Mouse (Mus musculus): ENCODE results near the gene Olfr700. TPM values are rescaled to one million over a fixed set of nuclear protein-coding genes. Genes with fewer than 3 reads are reported as not detected.
"Not testable (repeated sequence)": the region's sequence is repeated elsewhere in the genome, so short reads cannot be mapped to it uniquely, and the experiment has no call there.

Olfr700 gene
- not detected in 2 replicates for polyA plus RNA-seq (2012; ENCODE audit: insufficient read depth, insufficient read length, missing spikeins)

- Histone ChIP-seq H3K4me3 (ENCODE audit: insufficient read depth, low read depth, low read length) (no peak within 1 kb of the TSS), H3K27ac (replicated peaks; ENCODE audit: low read depth, low read length) (no peak within 1 kb of the TSS), H3K4me1 (ENCODE audit: control insufficient read depth, insufficient read depth, insufficient read length, low read length) (no peaks in the 10 kb centered on the region)
These were observed at the start of gene Olfr700 for GRCm38 (mm10) chr7:106808734-106809133. Gene Olfr700, minus strand, starts transcription at chr7:106808834.

GRCm38 (mm10) chr7:106843060-106843459 is 34.4 kb upstream of the Olfr700 start, which contains the start of gene Olfr703:
Gene Olfr703, plus strand, starts transcription at chr7:106843360.
- no peak within 1 kb of the TSS for H3K4me3 ChIP-seq (ENCODE audit: insufficient read depth, low read depth, low read length)
- H3K4me1 ChIP-seq (ENCODE audit: control insufficient read depth, insufficient read depth, insufficient read length, low read length), result no peaks in the 10 kb centered on the region
- no peak within 1 kb of the TSS for H3K27ac ChIP-seq (replicated peaks; ENCODE audit: low read depth, low read length)

GRCm38 (mm10) chr7:106833793-106834192 is 25.2 kb upstream of the Olfr700 start, which contains the start of gene Olfr702:
Gene Olfr702, minus strand, starts transcription at chr7:106833893.
- no peaks in the 10 kb centered on the region for H3K4me1 ChIP-seq (ENCODE audit: control insufficient read depth, insufficient read depth, insufficient read length, low read length)

GRCm38 (mm10) chr7:106818414-106818813 is 9.8 kb upstream of the Olfr700 start:
- no peaks in the 10 kb centered on the region for H3K4me1 ChIP-seq (ENCODE audit: control insufficient read depth, insufficient read depth, insufficient read length, low read length)
- no peak overlapping the region for H3K27ac ChIP-seq (replicated peaks; ENCODE audit: low read depth, low read length)
- no peak overlapping the region for H3K4me3 ChIP-seq (ENCODE audit: insufficient read depth, low read depth, low read length)

More at GRCm38 (mm10) chr7:106833793-106834192, 25.2 kb upstream of the Olfr700 start, which contains the start of gene Olfr702:
- Histone ChIP-seq H3K27ac (replicated peaks; ENCODE audit: low read depth, low read length) (no peak within 1 kb of the TSS), H3K4me3 (ENCODE audit: insufficient read depth, low read depth, low read length) (no peak within 1 kb of the TSS)

GRCm38 (mm10) chr7:106815775-106816174 is 7.1 kb upstream of the Olfr700 start:
- Histone ChIP-seq H3K27ac (replicated peaks; ENCODE audit: low read depth, low read length) (no peak overlapping the region), H3K4me3 (ENCODE audit: insufficient read depth, low read depth, low read length) (no peak overlapping the region), H3K4me1 (ENCODE audit: control insufficient read depth, insufficient read depth, insufficient read length, low read length) (no peaks in the 10 kb centered on the region)

- Histone ChIP-seq H3K27ac (replicated peaks; ENCODE audit: low read depth, low read length) (no peak within 1 kb of the TSS), H3K4me1 (ENCODE audit: control insufficient read depth, insufficient read depth, insufficient read length, low read length) (no peaks in the 10 kb centered on the region), H3K4me3 (ENCODE audit: insufficient read depth, low read depth, low read length) (no peak within 1 kb of the TSS)
These were observed 5.2 kb upstream of the Olfr700 start, which contains the start of gene Olfr701 for GRCm38 (mm10) chr7:106813829-106814228. Gene Olfr701, plus strand, starts transcription at chr7:106814129.

- Histone ChIP-seq H3K27ac (replicated peaks; ENCODE audit: low read depth, low read length) (no peak within 1 kb of the TSS), H3K4me3 (ENCODE audit: insufficient read depth, low read depth, low read length) (no peak within 1 kb of the TSS), H3K4me1 (ENCODE audit: control insufficient read depth, insufficient read depth, insufficient read length, low read length) (no peaks in the 10 kb centered on the region)
These were observed 15.5 kb downstream of the Olfr700 start, which contains the start of gene Olfr699 for GRCm38 (mm10) chr7:106793098-106793497. Gene Olfr699, minus strand, starts transcription at chr7:106793198.

- Histone ChIP-seq H3K4me1 (ENCODE audit: control insufficient read depth, insufficient read depth, insufficient read length, low read length) (no peaks in the 10 kb centered on the region), H3K27ac (replicated peaks; ENCODE audit: low read depth, low read length) (no peak overlapping the region)
These were observed 20.3 kb downstream of the Olfr700 start for GRCm38 (mm10) chr7:106788330-106788729.

GRCm38 (mm10) chr7:106761008-106761407 is 47.6 kb downstream of the Olfr700 start:
- H3K4me1 ChIP-seq (ENCODE audit: control insufficient read depth, insufficient read depth, insufficient read length, low read length); H3K27ac ChIP-seq (replicated peaks; ENCODE audit: low read depth, low read length): not testable (repeated sequence)

More at GRCm38 (mm10) chr7:106788330-106788729, 20.3 kb downstream of the Olfr700 start:
- no peak overlapping the region for H3K4me3 ChIP-seq (ENCODE audit: insufficient read depth, low read depth, low read length)

GRCm38 (mm10) chr7:106758800-106759199 is 49.8 kb downstream of the Olfr700 start:
- no peaks in the 10 kb centered on the region for H3K4me1 ChIP-seq (ENCODE audit: control insufficient read depth, insufficient read depth, insufficient read length, low read length)
- no peak overlapping the region for H3K4me3 ChIP-seq (ENCODE audit: insufficient read depth, low read depth, low read length)
- no peak overlapping the region for H3K27ac ChIP-seq (replicated peaks; ENCODE audit: low read depth, low read length)

More at GRCm38 (mm10) chr7:106761008-106761407, 47.6 kb downstream of the Olfr700 start:
- not testable (repeated sequence) for H3K4me3 ChIP-seq (ENCODE audit: insufficient read depth, low read depth, low read length)

Other genes starting within 250 kb of the Olfr700 start
- gene Olfr693, start 128.2 kb downstream of the Olfr700 start, polyA plus RNA-seq (2012; ENCODE audit: insufficient read depth, insufficient read length, missing spikeins), result not detected in 2 replicates
- not detected in 2 replicates for gene Olfr694, start 117.0 kb downstream of the Olfr700 start, polyA plus RNA-seq (2012; ENCODE audit: insufficient read depth, insufficient read length, missing spikeins)
- gene Olfr695, start 92.4 kb downstream of the Olfr700 start, polyA plus RNA-seq (2012; ENCODE audit: insufficient read depth, insufficient read length, missing spikeins), result not detected in 2 replicates
- not detected in 2 replicates for gene Olfr697, start 66.4 kb downstream of the Olfr700 start, polyA plus RNA-seq (2012; ENCODE audit: insufficient read depth, insufficient read length, missing spikeins)
- not detected in 2 replicates for gene Olfr698, start 53.4 kb downstream of the Olfr700 start, polyA plus RNA-seq (2012; ENCODE audit: insufficient read depth, insufficient read length, missing spikeins)
- gene Olfr699, start 15.6 kb downstream of the Olfr700 start, polyA plus RNA-seq (2012; ENCODE audit: insufficient read depth, insufficient read length, missing spikeins), result not detected in 2 replicates
- not detected in 2 replicates for gene Olfr701, start 5.3 kb upstream of the Olfr700 start, polyA plus RNA-seq (2012; ENCODE audit: insufficient read depth, insufficient read length, missing spikeins)
- not detected in 2 replicates for gene Olfr702, start 25.1 kb upstream of the Olfr700 start, polyA plus RNA-seq (2012; ENCODE audit: insufficient read depth, insufficient read length, missing spikeins)
- not detected in 2 replicates for gene Olfr703, start 34.5 kb upstream of the Olfr700 start, polyA plus RNA-seq (2012; ENCODE audit: insufficient read depth, insufficient read length, missing spikeins)
- not detected in 2 replicates for gene Olfr704, start 54.4 kb upstream of the Olfr700 start, polyA plus RNA-seq (2012; ENCODE audit: insufficient read depth, insufficient read length, missing spikeins)
- gene Olfr705, start 68.1 kb upstream of the Olfr700 start, polyA plus RNA-seq (2012; ENCODE audit: insufficient read depth, insufficient read length, missing spikeins), result not detected in 2 replicates
- gene Olfr706, start 79.3 kb upstream of the Olfr700 start, polyA plus RNA-seq (2012; ENCODE audit: insufficient read depth, insufficient read length, missing spikeins), result not detected in 2 replicates
- gene Olfr707, start 92.4 kb upstream of the Olfr700 start, polyA plus RNA-seq (2012; ENCODE audit: insufficient read depth, insufficient read length, missing spikeins), result not detected in 2 replicates
- gene Olfr1532-ps1, start 99.2 kb upstream of the Olfr700 start, polyA plus RNA-seq (2012; ENCODE audit: insufficient read depth, insufficient read length, missing spikeins), result not detected in 2 replicates
- not detected in 2 replicates for gene Olfr709-ps1, start 123.4 kb upstream of the Olfr700 start, polyA plus RNA-seq (2012; ENCODE audit: insufficient read depth, insufficient read length, missing spikeins)
- not detected in 2 replicates for gene Olfr710, start 139.5 kb upstream of the Olfr700 start, polyA plus RNA-seq (2012; ENCODE audit: insufficient read depth, insufficient read length, missing spikeins)
- not detected in 2 replicates for gene Olfr6, start 155.1 kb upstream of the Olfr700 start, polyA plus RNA-seq (2012; ENCODE audit: insufficient read depth, insufficient read length, missing spikeins)
- gene Olfr711, start 166.6 kb upstream of the Olfr700 start, polyA plus RNA-seq (2012; ENCODE audit: insufficient read depth, insufficient read length, missing spikeins), result not detected in 2 replicates
- not detected in 2 replicates for gene Olfr2, start 197.2 kb upstream of the Olfr700 start, polyA plus RNA-seq (2012; ENCODE audit: insufficient read depth, insufficient read length, missing spikeins)
- not detected in 2 replicates for gene Olfr713, start 222.3 kb upstream of the Olfr700 start, polyA plus RNA-seq (2012; ENCODE audit: insufficient read depth, insufficient read length, missing spikeins)

Measured in brown adipose tissue, adult 24 weeks (tissue).